Mouse (Mus musculus) ES-E14 (cell line): Measurements from ENCODE around the gene 1700122O11Rik.

Experiments used
- HCFC1 ChIP-seq: IDR thresholded peaks from 2 replicates; pipeline ENCODE4 v1.6.1; 2012; ENCODE audit warnings: low read length, inconsistent platforms, borderline replicate concordance; ENCODE audit not compliant: insufficient read depth
- MAFK ChIP-seq: IDR thresholded peaks from 2 replicates; pipeline ENCODE4 v1.6.1; 2014; ENCODE audit warnings: mild to moderate bottlenecking, low read depth, low read length, inconsistent platforms; ENCODE audit not compliant: insufficient read depth
- ZC3H11A ChIP-seq: IDR thresholded peaks from 2 replicates; pipeline ENCODE4 v1.6.1; 2012; ENCODE audit warnings: low read depth, mild to moderate bottlenecking, inconsistent platforms, low read length, borderline replicate concordance
- ZNF384 ChIP-seq: IDR thresholded peaks from 2 replicates; pipeline ENCODE4 v1.6.1; 2012; ENCODE audit warnings: low read depth, low read length, inconsistent platforms

- TF ChIP-seq MAFK (no peak), ZNF384 (no peak), HCFC1 (no peak), ZC3H11A (no peak)
These were observed 3.5 kb upstream of the 1700122O11Rik start for GRCm38 (mm10) chr17:48041351-48042287.
